Mouse (Mus musculus) CH12.LX (cell line): ENCODE results near the gene Fos. TPM values are rescaled to one million over a fixed set of nuclear protein-coding genes. Genes with fewer than 3 reads are reported as not detected.
A peak's percentile ranks its signal among the peaks of the same experiment; 100 is the strongest.

ENCODE experiments used
- DNase-seq: peaks from one replicate; pipeline ENCODE4 v3.0.0-alpha.2; 2013; ENCODE audit errors: extremely low read depth
- H3K27ac ChIP-seq: 2 replicates; pipeline ENCODE4 v1.5.1; 2012; ENCODE audit warnings: low read depth, mild to moderate bottlenecking, control low read depth, moderate library complexity; ENCODE audit not compliant: insufficient read depth
- H3K27me3 ChIP-seq: replicated peaks from 2 replicates; pipeline ENCODE3; 2012; ENCODE audit warnings: inconsistent platforms
- H3K36me3 ChIP-seq, 2 experiments: replicated peaks in 1 of 2; 2 replicates each; pipeline versions ENCODE3 to v1.6.1; 2012; ENCODE audit warnings: inconsistent platforms in 1 of 2, low read length in 1 of 2, mild to moderate bottlenecking in 1 of 2, mixed read lengths in 1 of 2, moderate library complexity in 1 of 2; ENCODE audit not compliant: control insufficient read depth in 1 of 2, insufficient read depth in 1 of 2
- H3K4me1 ChIP-seq, 2 experiments: 2 replicates each; pipeline ENCODE4 v1.6.1; 2012; ENCODE audit warnings: inconsistent platforms in 1 of 2, moderate library complexity in 1 of 2; ENCODE audit not compliant: insufficient read depth in 2 of 2, control insufficient read depth in 1 of 2
- H3K4me2 ChIP-seq: 2 replicates; pipeline ENCODE4 v1.6.1; 2012; ENCODE audit warnings: low read depth, mild to moderate bottlenecking, control low read depth; ENCODE audit not compliant: poor library complexity, insufficient read depth, severe bottlenecking
- H3K4me3 ChIP-seq, 3 experiments: fragments of 150-350 bp in 1 of 3; sonication (generic) in 1 of 3; replicated peaks in 1 of 3; 2 replicates each; pipeline versions ENCODE3 to v1.5.1; 2011 to 2012; ENCODE audit warnings: low read depth in 2 of 3, low read length in 2 of 3, mild to moderate bottlenecking in 2 of 3, moderate library complexity in 2 of 3, control low read depth in 1 of 3, improper control_type of control experiment in 1 of 3, inconsistent platforms in 1 of 3, mixed read lengths in 1 of 3; ENCODE audit not compliant: poor library complexity in 1 of 3
- H3K79me2 ChIP-seq: replicated peaks from 2 replicates; pipeline ENCODE4 v1.6.1; 2012; ENCODE audit warnings: mild to moderate bottlenecking, moderate library complexity; ENCODE audit not compliant: control insufficient read depth, poor library complexity, insufficient read depth, severe bottlenecking; ENCODE audit errors: extremely low read depth
- H3K9ac ChIP-seq: 2 replicates; pipeline ENCODE4 v1.6.1; 2012; ENCODE audit warnings: low read depth, mild to moderate bottlenecking, control low read depth, moderate library complexity; ENCODE audit not compliant: insufficient read depth
- H3K9me3 ChIP-seq: replicated peaks from 2 replicates; pipeline ENCODE3; 2012; ENCODE audit warnings: low read length, inconsistent platforms, mixed read lengths
- BHLHE40 ChIP-seq: IDR thresholded peaks from 2 replicates; pipeline ENCODE4 v1.6.1; 2011; ENCODE audit warnings: mild to moderate bottlenecking, low read depth, low read length, improper control_type of control experiment
- CHD2 ChIP-seq: IDR thresholded peaks from 2 replicates; pipeline ENCODE4 v1.6.1; 2011; ENCODE audit warnings: low read length, improper control_type of control experiment
- CTCF ChIP-seq, 2 experiments: IDR thresholded peaks in 1 of 2; conservative IDR thresholded peaks in 1 of 2; 2 replicates each; pipeline ENCODE4 v1.5.1; 2011 to 2012; ENCODE audit warnings: low read depth in 2 of 2, low read length in 2 of 2, improper control_type of control experiment in 1 of 2, inconsistent platforms in 1 of 2, mild to moderate bottlenecking in 1 of 2, moderate library complexity in 1 of 2
- HCFC1 ChIP-seq: IDR thresholded peaks from 2 replicates; pipeline ENCODE4 v1.6.1; 2012; ENCODE audit warnings: low read depth, mild to moderate bottlenecking, inconsistent platforms, low read length, improper control_type of control experiment
- IRF4 ChIP-seq: IDR thresholded peaks from 2 replicates; pipeline ENCODE4 v1.6.1; 2014; ENCODE audit warnings: low read depth, mild to moderate bottlenecking, inconsistent platforms, low read length, improper control_type of control experiment
- KAT2A ChIP-seq: IDR thresholded peaks from 2 replicates; pipeline ENCODE4 v1.6.1; 2012; ENCODE audit warnings: low read length, improper control_type of control experiment, inconsistent platforms; ENCODE audit not compliant: insufficient replicate concordance
- MEF2A ChIP-seq: IDR thresholded peaks from 2 replicates; pipeline ENCODE4 v1.6.1; 2014; ENCODE audit warnings: low read depth, mild to moderate bottlenecking, inconsistent platforms, low read length, improper control_type of control experiment, borderline replicate concordance
- MXI1 ChIP-seq: IDR thresholded peaks from 2 replicates; pipeline ENCODE4 v1.6.1; 2011; ENCODE audit warnings: mild to moderate bottlenecking, low read depth, low read length, improper control_type of control experiment
- POLR2A ChIP-seq: IDR thresholded peaks from 2 replicates; pipeline ENCODE4 v1.6.1; 2011; ENCODE audit warnings: low read depth, mild to moderate bottlenecking, improper control_type of control experiment, low read length
- POLR2AphosphoS2 ChIP-seq: IDR thresholded peaks from 2 replicates; pipeline ENCODE4 v1.6.1; 2011; ENCODE audit warnings: low read depth, low read length, improper control_type of control experiment
- RAD21 ChIP-seq: IDR thresholded peaks from 2 replicates; pipeline ENCODE4 v1.6.1; 2011; ENCODE audit warnings: low read depth, mild to moderate bottlenecking, low read length, improper control_type of control experiment, moderate library complexity
- SIN3A ChIP-seq: IDR thresholded peaks from 2 replicates; pipeline ENCODE4 v1.6.1; 2012; ENCODE audit warnings: low read length, improper control_type of control experiment, inconsistent platforms
- SMC3 ChIP-seq: IDR thresholded peaks from 2 replicates; pipeline ENCODE4 v1.6.1; 2011; ENCODE audit warnings: low read depth, low read length, improper control_type of control experiment
- ZC3H11A ChIP-seq: IDR thresholded peaks from 2 replicates; pipeline ENCODE4 v1.6.1; 2012; ENCODE audit warnings: low read depth, mild to moderate bottlenecking, inconsistent platforms, low read length, improper control_type of control experiment
- ZNF384 ChIP-seq: IDR thresholded peaks from 2 replicates; pipeline ENCODE4 v1.6.1; 2012; ENCODE audit warnings: low read depth, low read length, improper control_type of control experiment, inconsistent platforms
- dilution Hi-C: fragments of 300-500 bp; cut with MboI; formaldehyde crosslinking; loops from 2 replicates; pipeline ENCODE4 v1.14.3; 2020; ENCODE audit warnings: low sequenced_read_pairs; ENCODE audit not compliant: extremely low pct_unique_long_range_greater_than_20kb, extremely low pct_ligation_motif_present
- in situ Hi-C: fragments of 300-500 bp; cut with MboI; formaldehyde crosslinking; loops from 3 replicates; pipeline ENCODE4 v1.14.3; 2019; ENCODE audit warnings: low sequenced_read_pairs, low pct_ligation_motif_present, low pct_unique_long_range_greater_than_20kb, mixed read lengths
- polyA plus RNA-seq: library from polyadenylated mRNA; unstranded; fragments of >175 nt; gene quantifications from 2 replicates; pipeline ENCODE4 v1.2.1, GENCODE M21; 2012; ENCODE audit warnings: low read depth; ENCODE audit not compliant: insufficient read length
- total RNA-seq, 2 experiments: library from RNA; depleted of rRNA; stranded (reverse); fragments of 300-350 nt in 1 of 2; fragments of >200 nt in 1 of 2; gene quantifications; 2 replicates each; pipeline ENCODE4 v1.2.3; 2012 to 2014

The Fos gene
- total and polyA plus RNA-seq, 3 experiments: 0.11 to 0.20 (median 0.17) TPM

- peak; percentile 24; the same call in 1 of the 2 replicates for TF ChIP-seq HCFC1
- TF ChIP-seq CHD2: no peak
Observed at GRCm38 (mm10) chr12:85485890-85486765, 12.4 kb downstream of the Fos start (continued).

- Histone ChIP-seq H3K79me2 (no peaks in the 10 kb centered on the region), H3K4me1 (peaks cover 3 to 39% of the 10 kb centered on the region in 2 experiments), H3K36me3 (no peaks in the 10 kb centered on the region), H3K4me2 (peak overlapping the region; percentile 90), H3K27me3 (peaks cover 22% of the 10 kb centered on the region), H3K9ac (peak overlapping the region; percentile 36; the same call in 1 of the 2 replicates), H3K4me3 (peak overlapping the region; percentile 71 to 79 (median 79)), H3K9me3 (no peaks in the 10 kb centered on the region), H3K27ac (no peak overlapping the region)
- in situ Hi-C loops (loop anchor here (5.0 to 25.0 kb wide), 3 partner anchors 112 to 324 kb away; partner anchors contain the start of genes Rps6kl1 and Tmed10), dilution Hi-C loops (no loop called here)
- DNase-seq: no peak
- TF ChIP-seq ZC3H11A (no peak), MXI1 (peak; percentile 51)
Observed at GRCm38 (mm10) chr12:85486766-85487069, 13.0 kb downstream of the Fos start.

GRCm38 (mm10) chr12:85487545-85488141 is 14.0 kb downstream of the Fos start:
- dilution Hi-C loops (no loop called here), in situ Hi-C loops (loop anchor here (5.0 to 25.0 kb wide), 3 partner anchors 113 to 325 kb away; partner anchors contain the start of genes Rps6kl1 and Tmed10)
- Histone ChIP-seq H3K4me1 (peaks cover 3 to 42% of the 10 kb centered on the region in 2 experiments), H3K9ac (peak overlapping the region; percentile 20; the same call in 1 of the 2 replicates), H3K79me2 (no peaks in the 10 kb centered on the region), H3K27ac (no peak overlapping the region), H3K27me3 (peaks cover 17% of the 10 kb centered on the region), H3K9me3 (no peaks in the 10 kb centered on the region), H3K4me3 (peak overlapping the region in 2 of 3 experiments; percentile 2 to 79), H3K4me2 (peak overlapping the region; percentile 90), H3K36me3 (no peaks in the 10 kb centered on the region)
- no peak for TF ChIP-seq POLR2A
- TF ChIP-seq RAD21: peak; percentile 82
- TF ChIP-seq KAT2A: no peak
- TF ChIP-seq ZNF384: no peak
- no peak for TF ChIP-seq POLR2AphosphoS2
- TF ChIP-seq MEF2A: peak; percentile 16; the same call in 1 of the 2 replicates
- TF ChIP-seq SMC3: peak; percentile 95
- 0 out of 2 replicates have a peak, but pooled peaks have one; percentile 14 for TF ChIP-seq SIN3A
- peak; percentile 43 to 90; a peak in 3 of 4 replicates for TF ChIP-seq CTCF (conservative IDR thresholded peaks at IDR 0.05 in 1 of 2, IDR thresholded peaks at IDR 0.05 in 1 of 2; ENCODE audit: low read depth in 2 of 2, low read length in 2 of 2)
- TF ChIP-seq IRF4: peak; percentile 14; the same call in 1 of the 2 replicates
- no peak for TF ChIP-seq BHLHE40
- peak; percentile 60; the same call in 1 of the 2 replicates for TF ChIP-seq ZC3H11A
- peak; percentile 61 for DNase-seq
